Mouse (Mus musculus) thymus, adult 2 months (tissue): ENCODE data around the gene Sp3.

ENCODE experiments used
- CTCF ChIP-seq: fragments of 200-500 bp; IDR thresholded peaks from 2 replicates; pipeline ENCODE4 v1.5.1; 2012; ENCODE audit warnings: mild to moderate bottlenecking, control low read depth, low read length, moderate library complexity, borderline replicate concordance; ENCODE audit not compliant: control insufficient read depth, poor library complexity, insufficient read depth; ENCODE audit errors: extremely low read depth
- POLR2A ChIP-seq: fragments of 200-500 bp; IDR thresholded peaks from 2 replicates; pipeline ENCODE4 v1.6.1; 2012; ENCODE audit warnings: mild to moderate bottlenecking, low read length, control low read depth, moderate library complexity; ENCODE audit not compliant: control insufficient read depth, poor library complexity, insufficient read depth; ENCODE audit errors: extremely low read depth

GRCm38 (mm10) chr2:72889806-72890205, 90.4 kb downstream of the Sp3 start:
- TF ChIP-seq CTCF (no peak), POLR2A (no peak)
